Mouse (Mus musculus): Measurements from ENCODE around the gene Cdh4. TPM values are rescaled to one million over a fixed set of nuclear protein-coding genes. Genes with fewer than 3 reads are reported as not detected.
A peak's percentile ranks its signal among the peaks of the same experiment; 100 is the strongest.

The Cdh4 gene
- polyA plus RNA-seq, 1 experiment from 2014 or later: 23.0 TPM

GRCm38 (mm10) chr2:179578329-179578728 lies 136.1 kb downstream of the Cdh4 start:
- H3K27me3 ChIP-seq (ENCODE audit: insufficient read depth, low read length): no peaks in the 10 kb centered on the region
- no peaks in the 10 kb centered on the region for H3K36me3 ChIP-seq (ENCODE audit: insufficient read depth, low read length)
- no peak overlapping the region for H3K27ac ChIP-seq (ENCODE audit: low read length)
- no peak overlapping the region for H3K4me3 ChIP-seq (ENCODE audit: low read length)
- H3K9me3 ChIP-seq (ENCODE audit: low read length): no peaks in the 10 kb centered on the region
- H3K4me1 ChIP-seq (ENCODE audit: insufficient read depth, low read length): no peaks in the 10 kb centered on the region; the same call in 1 of the 2 replicates
- WGBS: 76% methylated on average over 3 of the region's 3 CpGs
- H3K9ac ChIP-seq (replicated peaks; ENCODE audit: low read length): no peak overlapping the region
- ATAC-seq (ENCODE audit: low FRiP score, low TSS enrichment): no peak
- no peak overlapping the region for H3K4me2 ChIP-seq (replicated peaks; ENCODE audit: low read depth, low read length)

GRCm38 (mm10) chr2:179578842-179579241 lies 136.6 kb downstream of the Cdh4 start:
- Histone ChIP-seq H3K9me3 (ENCODE audit: low read length) (no peaks in the 10 kb centered on the region), H3K27me3 (ENCODE audit: insufficient read depth, low read length) (no peaks in the 10 kb centered on the region)

GRCm38 (mm10) chr2:179580415-179580814 lies 138.2 kb downstream of the Cdh4 start:
- Histone ChIP-seq H3K4me2 (replicated peaks; ENCODE audit: low read depth, low read length) (no peak overlapping the region), H3K4me1 (ENCODE audit: insufficient read depth, low read length) (peaks cover 9% of the 10 kb centered on the region), H3K27ac (ENCODE audit: low read length) (no peak overlapping the region), H3K9ac (replicated peaks; ENCODE audit: low read length) (no peak overlapping the region), H3K27me3 (ENCODE audit: insufficient read depth, low read length) (no peaks in the 10 kb centered on the region), H3K9me3 (ENCODE audit: low read length) (no peaks in the 10 kb centered on the region), H3K36me3 (ENCODE audit: insufficient read depth, low read length) (no peaks in the 10 kb centered on the region), H3K4me3 (ENCODE audit: low read length) (no peak overlapping the region)
- no peak for ATAC-seq (ENCODE audit: low FRiP score, low TSS enrichment)
- WGBS: 57% methylated on average over 4 of the region's 4 CpGs

More at GRCm38 (mm10) chr2:179578842-179579241, 136.6 kb downstream of the Cdh4 start:
- Histone ChIP-seq H3K4me3 (ENCODE audit: low read length) (no peak overlapping the region), H3K4me1 (ENCODE audit: insufficient read depth, low read length) (no peaks in the 10 kb centered on the region; the same call in 1 of the 2 replicates), H3K9ac (replicated peaks; ENCODE audit: low read length) (no peak overlapping the region), H3K4me2 (replicated peaks; ENCODE audit: low read depth, low read length) (no peak overlapping the region), H3K27ac (ENCODE audit: low read length) (no peak overlapping the region), H3K36me3 (ENCODE audit: insufficient read depth, low read length) (no peaks in the 10 kb centered on the region)
- WGBS: 70% methylated on average over 11 of the region's 11 CpGs
- ATAC-seq (ENCODE audit: low FRiP score, low TSS enrichment): no peak

DNA sequence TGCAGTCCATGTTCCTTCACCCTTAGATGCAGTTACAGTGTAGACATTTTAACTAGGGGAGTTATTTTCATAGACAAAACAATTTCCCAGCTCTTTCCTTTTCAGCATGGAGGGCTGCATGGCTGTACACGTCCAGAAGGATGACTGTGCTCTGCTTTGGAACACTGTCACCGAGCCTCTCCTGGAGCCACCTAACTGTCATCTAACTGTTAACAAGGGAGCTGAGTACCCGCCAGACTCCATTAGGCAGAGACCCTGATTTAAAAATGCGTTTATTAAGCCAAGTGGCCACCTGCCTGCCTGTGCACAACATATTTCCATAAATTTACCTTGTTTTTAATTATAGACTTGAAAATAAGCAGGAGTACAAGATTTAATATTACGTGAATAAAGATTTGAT lies 138.8 kb downstream of the Cdh4 start:
- no peak overlapping the region for H3K27ac ChIP-seq (ENCODE audit: low read length)
- 65% methylated on average over 5 of the region's 5 CpGs for WGBS
- ATAC-seq (ENCODE audit: low FRiP score, low TSS enrichment): no peak
- H3K4me1 ChIP-seq (ENCODE audit: insufficient read depth, low read length): peaks cover 9% of the 10 kb centered on the region
- no peaks in the 10 kb centered on the region for H3K27me3 ChIP-seq (ENCODE audit: insufficient read depth, low read length)
- H3K4me2 ChIP-seq (replicated peaks; ENCODE audit: low read depth, low read length): no peak overlapping the region
- no peaks in the 10 kb centered on the region for H3K36me3 ChIP-seq (ENCODE audit: insufficient read depth, low read length)
- H3K9me3 ChIP-seq (ENCODE audit: low read length): no peaks in the 10 kb centered on the region
- no peak overlapping the region for H3K4me3 ChIP-seq (ENCODE audit: low read length)
- no peak overlapping the region for H3K9ac ChIP-seq (replicated peaks; ENCODE audit: low read length)

DNA sequence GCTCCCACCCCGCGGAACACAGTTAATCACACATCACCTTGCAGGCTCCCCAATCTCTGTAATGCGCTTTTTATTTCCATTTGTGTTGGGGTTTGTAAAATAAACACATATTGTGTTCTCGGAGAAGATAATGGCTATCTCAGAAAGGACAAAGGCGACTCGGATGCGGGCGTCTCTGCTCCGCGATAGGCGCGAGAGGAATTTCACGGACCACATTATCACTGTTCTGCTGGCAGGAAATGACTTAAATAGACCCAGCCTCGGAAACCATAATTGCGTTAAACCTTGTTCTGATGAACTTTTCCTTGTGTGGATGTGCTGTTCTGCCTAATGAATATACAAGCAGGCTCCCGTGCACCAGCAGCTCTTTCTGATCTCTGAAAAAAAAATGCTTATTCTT lies 140.7 kb downstream of the Cdh4 start:
- Histone ChIP-seq H3K4me3 (ENCODE audit: low read length) (no peak overlapping the region), H3K9ac (replicated peaks; ENCODE audit: low read length) (no peak overlapping the region), H3K36me3 (ENCODE audit: insufficient read depth, low read length) (no peaks in the 10 kb centered on the region), H3K4me1 (ENCODE audit: insufficient read depth, low read length) (peaks cover 9% of the 10 kb centered on the region), H3K27me3 (ENCODE audit: insufficient read depth, low read length) (no peaks in the 10 kb centered on the region), H3K9me3 (ENCODE audit: low read length) (no peaks in the 10 kb centered on the region), H3K27ac (ENCODE audit: low read length) (no peak overlapping the region), H3K4me2 (replicated peaks; ENCODE audit: low read depth, low read length) (no peak overlapping the region)
- no peak for ATAC-seq (ENCODE audit: low FRiP score, low TSS enrichment)
- WGBS: 81% methylated on average over 16 of the region's 16 CpGs

GRCm38 (mm10) chr2:179584672-179585071 lies 142.4 kb downstream of the Cdh4 start:
- whole genome bisulfite sequencing: 32% methylated on average over 13 of the region's 13 CpGs
- Histone ChIP-seq H3K4me3 (ENCODE audit: low read length) (no peak overlapping the region), H3K27me3 (ENCODE audit: insufficient read depth, low read length) (no peaks in the 10 kb centered on the region)

DNA sequence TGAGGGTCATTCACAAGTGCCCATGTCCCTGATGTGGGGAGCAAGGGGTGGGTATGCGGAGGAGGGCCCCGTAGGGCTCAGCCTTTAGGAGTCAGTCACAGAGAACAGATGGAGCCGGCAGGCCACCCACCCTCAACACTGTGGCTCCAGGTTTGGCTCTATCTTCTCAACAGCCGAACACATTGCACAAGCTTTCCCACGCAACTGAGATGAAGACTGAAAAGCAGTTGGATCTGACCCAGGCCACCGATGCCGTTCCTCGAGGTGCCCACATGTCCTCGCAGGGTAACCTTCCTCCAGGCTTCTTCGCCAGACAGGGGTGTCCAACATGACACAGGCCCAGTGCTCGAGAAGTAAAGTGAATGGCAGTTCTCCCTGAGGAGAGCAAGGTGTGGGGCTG lies 144.2 kb downstream of the Cdh4 start:
- Histone ChIP-seq H3K9ac (replicated peaks; ENCODE audit: low read length) (no peak overlapping the region), H3K27ac (ENCODE audit: low read length) (no peak overlapping the region), H3K36me3 (ENCODE audit: insufficient read depth, low read length) (no peaks in the 10 kb centered on the region), H3K4me3 (ENCODE audit: low read length) (no peak overlapping the region), H3K4me1 (ENCODE audit: insufficient read depth, low read length) (peaks cover 9% of the 10 kb centered on the region), H3K4me2 (replicated peaks; ENCODE audit: low read depth, low read length) (no peak overlapping the region), H3K9me3 (ENCODE audit: low read length) (no peaks in the 10 kb centered on the region), H3K27me3 (ENCODE audit: insufficient read depth, low read length) (no peaks in the 10 kb centered on the region)
- 83% methylated on average over 11 of the region's 11 CpGs for WGBS
- no peak for ATAC-seq (ENCODE audit: low FRiP score, low TSS enrichment)

More at GRCm38 (mm10) chr2:179584672-179585071, 142.4 kb downstream of the Cdh4 start:
- peak; percentile 87 for ATAC-seq (ENCODE audit: low FRiP score, low TSS enrichment)
- Histone ChIP-seq H3K4me1 (ENCODE audit: insufficient read depth, low read length) (peaks cover 9% of the 10 kb centered on the region), H3K27ac (ENCODE audit: low read length) (no peak overlapping the region), H3K9ac (replicated peaks; ENCODE audit: low read length) (no peak overlapping the region), H3K36me3 (ENCODE audit: insufficient read depth, low read length) (no peaks in the 10 kb centered on the region), H3K4me2 (replicated peaks; ENCODE audit: low read depth, low read length) (no peak overlapping the region), H3K9me3 (ENCODE audit: low read length) (no peaks in the 10 kb centered on the region)

DNA sequence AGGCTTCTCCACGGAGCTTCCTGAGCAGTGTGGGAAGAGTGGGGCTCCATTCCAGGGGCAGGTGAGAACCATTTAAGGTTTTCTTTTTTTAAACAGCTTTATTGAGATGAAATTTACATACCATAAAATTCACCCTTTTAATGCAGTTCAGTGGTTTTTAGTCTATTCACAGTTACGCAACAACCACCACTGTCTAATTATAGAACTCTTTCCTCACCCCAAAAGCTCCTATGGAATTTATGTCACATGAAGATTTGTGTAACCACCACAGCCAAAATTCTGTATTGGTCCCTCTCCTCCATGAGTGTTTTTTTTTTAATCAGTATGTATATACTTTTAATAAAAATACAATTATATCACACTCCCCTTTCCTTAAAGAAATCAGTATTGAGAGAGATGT lies 144.8 kb downstream of the Cdh4 start:
- Histone ChIP-seq H3K9me3 (ENCODE audit: low read length) (no peaks in the 10 kb centered on the region), H3K4me2 (replicated peaks; ENCODE audit: low read depth, low read length) (no peak overlapping the region), H3K27me3 (ENCODE audit: insufficient read depth, low read length) (no peaks in the 10 kb centered on the region), H3K4me1 (ENCODE audit: insufficient read depth, low read length) (peaks cover 9% of the 10 kb centered on the region), H3K4me3 (ENCODE audit: low read length) (no peak overlapping the region), H3K36me3 (ENCODE audit: insufficient read depth, low read length) (no peaks in the 10 kb centered on the region), H3K27ac (ENCODE audit: low read length) (no peak overlapping the region), H3K9ac (replicated peaks; ENCODE audit: low read length) (no peak overlapping the region)
- WGBS: 88% methylated on average over 2 of the region's 2 CpGs
- no peak for ATAC-seq (ENCODE audit: low FRiP score, low TSS enrichment)

DNA sequence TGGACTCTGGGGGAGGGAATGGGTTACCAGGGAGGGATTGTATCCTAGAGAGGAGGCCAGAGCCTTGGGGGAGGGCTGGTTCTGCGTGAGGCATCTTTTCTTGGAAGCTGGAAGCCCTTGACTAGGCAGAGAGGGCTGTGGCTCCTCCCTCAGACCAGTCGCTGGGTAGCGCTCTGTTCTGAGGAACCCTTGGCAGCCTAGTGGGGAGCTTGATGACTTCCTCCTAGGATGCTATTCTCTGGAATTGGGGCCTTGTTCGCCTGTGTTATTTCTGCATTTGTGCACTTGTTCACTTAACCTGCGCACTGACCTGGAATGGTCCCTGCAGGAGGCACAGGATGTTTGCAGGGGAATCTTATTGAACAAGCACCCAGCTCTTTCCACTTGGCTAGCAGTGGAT lies 149.4 kb downstream of the Cdh4 start:
- WGBS: 56% methylated on average over 5 of the region's 5 CpGs
- ATAC-seq (ENCODE audit: low FRiP score, low TSS enrichment): peak; percentile 37; the same call in 1 of the 2 replicates
- Histone ChIP-seq H3K27me3 (ENCODE audit: insufficient read depth, low read length) (no peaks in the 10 kb centered on the region), H3K27ac (ENCODE audit: low read length) (no peak overlapping the region), H3K9me3 (ENCODE audit: low read length) (no peaks in the 10 kb centered on the region), H3K4me2 (replicated peaks; ENCODE audit: low read depth, low read length) (no peak overlapping the region), H3K36me3 (ENCODE audit: insufficient read depth, low read length) (no peaks in the 10 kb centered on the region), H3K4me1 (ENCODE audit: insufficient read depth, low read length) (peaks cover 5% of the 10 kb centered on the region; the same call in 1 of the 2 replicates), H3K4me3 (ENCODE audit: low read length) (no peak overlapping the region), H3K9ac (replicated peaks; ENCODE audit: low read length) (no peak overlapping the region)

- Histone ChIP-seq H3K9me3 (ENCODE audit: low read length) (no peaks in the 10 kb centered on the region), H3K4me2 (replicated peaks; ENCODE audit: low read depth, low read length) (no peak overlapping the region), H3K4me1 (ENCODE audit: insufficient read depth, low read length) (peaks cover 8% of the 10 kb centered on the region; the same call in 1 of the 2 replicates), H3K27me3 (ENCODE audit: insufficient read depth, low read length) (no peaks in the 10 kb centered on the region), H3K27ac (ENCODE audit: low read length) (no peak overlapping the region), H3K9ac (replicated peaks; ENCODE audit: low read length) (no peak overlapping the region), H3K36me3 (ENCODE audit: insufficient read depth, low read length) (no peaks in the 10 kb centered on the region), H3K4me3 (ENCODE audit: low read length) (no peak overlapping the region)
- WGBS: 75% methylated on average over 4 of the region's 4 CpGs
- no peak for ATAC-seq (ENCODE audit: low FRiP score, low TSS enrichment)
Measured at GRCm38 (mm10) chr2:179595013-179595412, 152.8 kb downstream of the Cdh4 start.

All from kidney, embryonic 16.5 days (tissue).